Mouse (Mus musculus) CD4-positive, CD25-positive, alpha-beta regulatory T cell, adult 2 months (primary cell): ENCODE data around the gene Bach2.

ENCODE experiments used
- DNase-seq: peaks from one replicate; pipeline ENCODE4 v3.0.0-alpha.2; 2012; ENCODE audit warnings: low read depth, low spot score

Bach2 gene

GRCm38 (mm10) chr4:32615034-32615881 is 376.7 kb downstream of the Bach2 start, which contains the start of gene Casp8ap2:
Gene Casp8ap2, plus strand, starts transcription at chr4:32615451.
- peak; percentile 99 for DNase-seq

GRCm38 (mm10) chr4:32621637-32622036 is 383.0 kb downstream of the Bach2 start:
- DNase-seq: no peak
